Mouse (Mus musculus): ENCODE measurements around the gene Wipf1.
"Not testable (repeated sequence)": the region's sequence is repeated elsewhere in the genome, so short reads cannot be mapped to it uniquely, and the experiment has no call there.

The Wipf1 gene

GRCm38 (mm10) chr2:73529356-73530330, at the start of gene Wipf1:
Wipf1 (minus strand) TSS chr2:73529734.
- DNase-seq (ENCODE audit: low spot score): peak; percentile 54

GRCm38 (mm10) chr2:73579168-73579567, 49.6 kb upstream of the Wipf1 start:
- no peak for DNase-seq (ENCODE audit: low spot score)

GRCm38 (mm10) chr2:73574418-73574817, 44.9 kb upstream of the Wipf1 start:
- DNase-seq (ENCODE audit: low spot score): no peak

DNA sequence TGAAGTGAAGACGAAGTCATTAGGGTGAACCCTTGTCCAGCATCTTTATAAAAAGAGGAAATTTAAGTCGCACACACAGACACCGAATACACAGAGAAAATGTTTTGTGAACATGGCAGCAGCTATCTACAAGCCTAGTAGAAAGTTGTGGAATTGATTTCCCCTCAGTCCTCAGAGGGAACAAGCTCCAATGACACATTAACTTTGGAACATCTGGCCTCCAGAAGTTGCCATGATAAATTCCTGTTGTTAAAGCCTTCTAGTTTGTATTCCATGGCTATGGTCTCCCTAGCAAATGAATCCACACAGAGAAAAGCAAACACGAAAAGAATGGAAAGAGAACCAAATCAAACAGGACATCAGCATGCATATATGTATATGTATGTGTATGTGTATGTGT, 44.0 kb upstream of the Wipf1 start:
- DNase-seq (ENCODE audit: low spot score): no peak

DNA sequence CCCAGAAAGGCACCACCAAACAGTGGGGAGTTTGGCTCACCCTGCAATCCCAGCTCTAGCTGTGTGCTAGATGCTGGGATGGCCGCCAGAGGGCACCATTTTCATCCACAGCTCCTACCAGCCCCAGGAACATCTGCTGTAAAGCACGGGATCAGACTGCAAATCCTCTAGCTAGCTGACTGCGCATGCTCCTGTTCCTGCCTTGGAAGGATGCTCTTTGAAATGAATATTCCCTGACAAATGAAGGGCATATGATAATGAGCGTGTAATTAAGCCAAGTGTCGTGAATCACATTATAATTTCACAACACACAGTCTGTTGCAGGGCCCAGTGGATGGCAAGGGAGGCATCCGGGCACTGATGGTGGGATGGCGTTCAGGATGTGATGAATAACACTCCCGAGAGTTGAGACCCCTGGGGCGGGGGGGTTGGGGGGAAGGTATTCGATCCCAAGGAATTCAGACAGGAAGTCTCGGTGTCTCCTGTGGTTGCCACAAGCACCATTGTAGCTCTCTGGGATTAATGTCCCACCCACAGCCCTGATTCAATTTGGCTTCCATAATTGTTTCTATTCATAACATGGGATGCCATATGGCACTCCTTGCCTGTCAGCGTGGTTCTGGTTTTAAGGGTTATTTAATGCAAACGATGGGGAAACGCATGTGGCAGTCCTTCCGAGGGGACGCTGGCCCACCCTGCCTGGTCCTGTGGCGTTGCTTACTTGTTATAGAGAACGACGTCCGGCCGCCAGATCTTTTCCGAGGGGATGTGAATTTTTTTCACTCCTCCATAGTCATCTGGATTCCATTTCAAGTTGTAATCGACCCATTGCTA, 43.2 kb upstream of the Wipf1 start:
- DNase-seq (ENCODE audit: low spot score): peak; percentile 90

DNA sequence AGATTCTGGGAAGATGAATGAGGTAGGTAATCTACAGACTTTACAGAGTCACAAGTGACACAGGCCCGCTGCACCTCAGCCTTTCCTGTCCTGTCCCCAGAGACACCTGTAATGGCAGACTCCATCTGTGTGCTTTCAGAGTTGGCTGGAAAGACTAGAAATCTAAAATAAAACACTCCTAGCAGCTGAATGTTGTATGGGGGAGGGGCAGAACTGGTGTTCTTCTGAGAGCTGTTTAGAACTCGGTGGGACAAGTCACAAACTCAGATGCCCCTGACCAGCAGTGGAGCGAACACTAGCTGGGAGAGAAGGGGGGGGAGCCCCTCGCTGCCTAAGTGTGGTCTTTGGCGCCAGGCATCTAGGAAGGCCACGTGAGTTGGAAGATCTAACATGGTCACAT, 42.4 kb upstream of the Wipf1 start:
- no peak for DNase-seq (ENCODE audit: low spot score)

- no peak for DNase-seq (ENCODE audit: low spot score)
These were observed 41.8 kb upstream of the Wipf1 start for GRCm38 (mm10) chr2:73571304-73571703.

GRCm38 (mm10) chr2:73566989-73567605, 37.6 kb upstream of the Wipf1 start:
- no peak for DNase-seq (ENCODE audit: low spot score)

DNA sequence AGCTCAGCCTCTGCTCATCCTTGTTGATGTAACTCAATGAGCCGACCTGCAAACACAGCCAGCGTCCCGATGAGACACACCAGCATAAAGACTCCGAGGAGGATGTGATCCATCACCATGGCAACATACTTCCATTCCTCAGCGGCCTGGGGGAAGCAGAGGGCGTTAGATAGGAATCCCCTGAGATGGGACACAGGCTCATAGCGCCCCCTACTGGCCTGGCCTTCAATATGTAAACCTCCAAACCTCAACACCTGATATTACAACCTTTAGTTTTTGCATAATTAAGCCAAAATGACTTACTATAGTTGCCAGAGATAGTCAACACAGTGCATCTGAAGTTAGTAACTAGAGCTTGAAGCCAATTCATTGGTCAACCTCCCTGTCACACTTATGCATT, 36.6 kb upstream of the Wipf1 start:
- no peak for DNase-seq (ENCODE audit: low spot score)

DNA sequence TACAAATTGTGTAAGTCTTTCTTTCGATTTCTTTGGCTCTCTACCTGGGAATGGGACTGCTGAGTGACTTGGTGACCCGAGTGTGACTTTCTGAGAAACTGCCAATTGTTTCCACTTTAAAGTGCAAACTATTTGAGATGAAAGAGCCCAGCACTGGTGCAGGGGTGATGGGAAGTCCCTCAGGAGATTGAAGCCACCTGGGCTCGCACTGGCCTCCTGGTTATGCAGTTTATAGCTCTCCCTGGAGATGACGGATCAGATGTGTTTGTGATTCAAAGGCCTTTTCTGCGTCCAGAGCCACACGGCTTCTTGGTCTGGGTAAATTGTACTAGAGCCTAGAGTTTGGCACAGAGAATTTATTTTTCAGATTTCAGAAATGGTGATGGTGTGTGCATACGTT, 34.2 kb upstream of the Wipf1 start:
- no peak for DNase-seq (ENCODE audit: low spot score)

DNA sequence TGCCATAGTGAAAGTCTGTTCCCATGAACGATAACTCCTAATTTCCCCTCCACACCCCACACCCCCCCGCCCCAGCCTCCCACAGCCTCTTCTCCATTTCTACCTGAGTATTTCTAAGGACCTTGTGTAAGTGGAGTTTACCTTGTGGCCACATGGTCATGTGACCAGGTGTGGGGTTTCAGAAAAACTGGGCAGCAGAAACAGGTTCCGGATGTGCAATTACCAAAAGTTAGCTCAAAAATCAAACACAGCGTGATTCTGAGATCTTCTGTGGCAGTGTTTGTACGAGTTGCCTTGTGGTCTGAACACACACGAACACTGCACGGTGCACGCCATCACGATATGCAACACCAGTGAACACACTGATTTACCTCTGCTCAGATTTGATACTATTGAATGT, 33.1 kb upstream of the Wipf1 start:
- no peak for DNase-seq (ENCODE audit: low spot score)

GRCm38 (mm10) chr2:73561665-73562063, 32.1 kb upstream of the Wipf1 start:
- DNase-seq (ENCODE audit: low spot score): no peak

GRCm38 (mm10) chr2:73560899-73561664, 31.5 kb upstream of the Wipf1 start:
- no peak for DNase-seq (ENCODE audit: low spot score)

DNA sequence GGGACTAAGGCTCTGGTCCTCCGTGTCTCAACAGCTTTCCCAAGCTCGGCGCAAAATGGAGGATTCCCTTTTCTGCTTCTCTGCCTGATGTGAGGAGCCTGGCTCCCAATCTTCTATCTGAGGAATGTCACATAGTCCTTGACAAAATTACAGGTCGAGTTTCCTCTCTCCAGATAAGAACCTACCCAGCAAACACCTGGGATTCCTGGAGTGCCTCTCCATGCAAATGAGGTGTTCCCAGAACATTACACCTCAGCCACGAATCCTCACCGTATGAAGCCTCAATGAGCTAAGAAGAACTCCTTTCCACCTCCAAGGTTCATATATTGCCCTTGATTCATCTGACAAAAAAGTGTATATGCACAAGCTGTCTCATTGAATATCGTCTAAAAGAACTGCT, 30.9 kb upstream of the Wipf1 start:
- no peak for DNase-seq (ENCODE audit: low spot score)

DNA sequence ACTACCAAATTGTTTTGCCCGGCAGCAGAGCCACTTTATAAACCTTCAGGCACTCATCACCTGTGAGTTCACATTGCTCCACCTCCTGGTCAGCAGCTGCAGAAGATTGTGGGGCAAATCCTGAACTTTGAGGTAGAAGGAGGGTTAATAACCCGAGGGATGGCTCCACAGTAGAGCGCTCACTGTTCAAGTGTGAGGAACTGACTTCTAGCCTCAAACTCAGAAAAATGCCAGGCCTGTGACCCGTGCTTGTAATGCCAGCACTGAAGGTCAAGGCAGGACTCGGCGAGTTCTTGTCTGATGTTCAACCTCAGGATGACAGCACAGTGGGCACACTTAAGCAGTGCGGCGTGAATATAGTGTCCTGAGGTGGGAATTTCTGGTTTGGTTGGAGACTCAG, 28.4 kb upstream of the Wipf1 start:
- no peak for DNase-seq (ENCODE audit: low spot score)

DNA sequence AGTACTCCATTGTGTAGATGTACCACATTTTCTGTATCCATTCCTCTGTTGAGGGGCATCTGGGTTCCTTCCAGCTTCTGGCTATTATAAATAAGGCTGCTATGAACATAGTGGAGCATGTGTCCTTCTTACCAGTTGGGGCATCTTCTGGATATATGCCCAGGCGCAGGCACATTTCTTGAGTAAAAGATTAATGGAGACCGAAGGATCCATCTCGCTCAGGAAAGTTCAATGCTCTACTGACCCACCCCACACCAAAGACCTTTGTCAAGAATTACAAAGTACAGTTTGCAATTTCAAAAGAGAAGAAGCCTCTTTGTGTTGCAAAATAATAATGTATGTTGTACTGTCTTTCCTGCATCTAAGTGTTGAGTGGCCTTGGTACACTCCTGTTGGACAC, 27.5 kb upstream of the Wipf1 start:
- DNase-seq (ENCODE audit: low spot score): not testable (repeated sequence)

DNA sequence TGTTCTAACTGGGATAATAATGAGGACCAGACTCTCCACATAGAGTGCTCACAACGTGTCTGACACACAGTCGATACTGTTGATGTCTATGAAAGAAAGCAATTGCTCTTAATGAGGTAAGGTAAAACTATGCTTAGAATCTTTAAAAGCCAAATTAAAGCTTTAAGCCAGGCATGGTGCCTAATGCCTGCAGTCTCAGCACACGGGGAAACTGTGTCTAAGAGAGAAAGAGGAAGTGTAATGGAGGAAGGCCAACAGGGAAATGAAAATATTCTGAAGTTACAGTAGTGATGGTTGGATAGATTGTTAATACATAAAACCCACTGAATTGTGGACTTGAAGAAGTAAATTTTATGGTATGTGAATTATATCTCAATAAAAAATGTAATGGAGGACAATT, 24.9 kb upstream of the Wipf1 start:
- DNase-seq (ENCODE audit: low spot score): no peak

- no peak for DNase-seq (ENCODE audit: low spot score)
These were observed 23.4 kb upstream of the Wipf1 start for GRCm38 (mm10) chr2:73552926-73553325.

DNA sequence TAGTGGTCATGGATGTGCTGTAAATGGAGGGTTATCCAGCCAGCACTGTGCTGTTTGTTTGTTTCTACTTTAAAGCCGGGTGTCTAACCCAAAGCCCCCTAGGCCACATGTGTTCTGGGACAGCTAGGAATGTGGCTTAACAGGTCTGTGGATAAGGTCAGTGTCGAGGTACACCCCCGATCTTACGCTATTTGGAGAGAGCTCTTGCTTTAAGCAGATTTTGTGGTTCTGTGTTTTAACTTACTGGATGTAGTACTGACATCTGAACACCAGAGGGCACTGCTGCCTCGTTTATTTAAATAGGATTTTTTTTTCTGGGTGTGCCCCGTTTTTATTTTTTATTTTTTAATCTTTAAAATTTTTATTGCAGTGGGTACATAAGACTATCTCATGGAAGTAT, 21.2 kb upstream of the Wipf1 start:
- DNase-seq (ENCODE audit: low spot score): no peak

- DNase-seq (ENCODE audit: low spot score): no peak
These were observed 19.0 kb upstream of the Wipf1 start for GRCm38 (mm10) chr2:73548542-73548941.

DNA sequence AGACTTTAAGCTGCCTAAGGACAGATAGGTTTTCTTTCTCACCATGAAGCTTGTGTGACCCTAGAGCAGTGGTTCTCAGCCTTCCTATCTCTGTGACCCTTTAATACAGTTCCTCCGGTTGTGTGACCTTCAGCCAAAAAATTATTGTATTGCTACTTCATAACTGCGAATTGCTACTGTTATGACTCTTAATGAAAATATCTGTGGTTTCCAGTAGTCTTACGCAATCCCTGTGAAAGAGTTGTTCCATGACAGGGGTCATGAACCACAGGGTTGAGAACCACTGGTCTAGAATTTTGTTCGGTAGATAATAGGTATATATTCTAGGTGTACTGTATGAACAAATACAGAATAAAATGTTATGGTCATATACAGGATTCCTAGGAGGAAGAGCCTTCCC, 17.7 kb upstream of the Wipf1 start:
- DNase-seq (ENCODE audit: low spot score): no peak

GRCm38 (mm10) chr2:73545556-73545955, 16.0 kb upstream of the Wipf1 start:
- DNase-seq (ENCODE audit: low spot score): no peak
